Mouse (Mus musculus): ENCODE measurements around the gene Rsrc1. TPM values are rescaled to one million over a fixed set of nuclear protein-coding genes. Genes with fewer than 3 reads are reported as not detected.

Rsrc1 gene
- polyA plus RNA-seq, 1 experiment from 2014 or later: 34.7 TPM

- H3K27me3 ChIP-seq: no peaks in the 10 kb centered on the region
- WGBS: 28% methylated on average over 1 of the region's 2 CpGs
- ATAC-seq (ENCODE audit: low FRiP score): no peak
- no peak overlapping the region for H3K4me2 ChIP-seq
- H3K4me3 ChIP-seq: no peak overlapping the region
- no peaks in the 10 kb centered on the region for H3K9me3 ChIP-seq
- H3K36me3 ChIP-seq: no peaks in the 10 kb centered on the region
- peaks cover 11% of the 10 kb centered on the region for H3K4me1 ChIP-seq (replicated peaks)
- H3K27ac ChIP-seq: no peak overlapping the region
- H3K9ac ChIP-seq: no peak overlapping the region
Measured at GRCm38 (mm10) chr3:67308725-67309124, 327.5 kb downstream of the Rsrc1 start.

- Histone ChIP-seq H3K4me1 (replicated peaks) (peaks cover 11% of the 10 kb centered on the region), H3K9me3 (no peaks in the 10 kb centered on the region), H3K36me3 (no peaks in the 10 kb centered on the region), H3K4me2 (no peak overlapping the region), H3K27me3 (no peaks in the 10 kb centered on the region), H3K9ac (no peak overlapping the region), H3K4me3 (no peak overlapping the region), H3K27ac (no peak overlapping the region)
- 29% methylated on average over 7 of the region's 7 CpGs for WGBS
- peak; percentile 78 for ATAC-seq (ENCODE audit: low FRiP score)
Measured at GRCm38 (mm10) chr3:67309644-67310311, 328.6 kb downstream of the Rsrc1 start.

GRCm38 (mm10) chr3:67311436-67311835 is 330.2 kb downstream of the Rsrc1 start:
- H3K27ac ChIP-seq: no peak overlapping the region
- no peaks in the 10 kb centered on the region for H3K36me3 ChIP-seq
- 43% methylated on average over 2 of the region's 2 CpGs for WGBS
- no peak overlapping the region for H3K4me3 ChIP-seq
- H3K4me1 ChIP-seq (replicated peaks): peaks cover 11% of the 10 kb centered on the region
- no peaks in the 10 kb centered on the region for H3K9me3 ChIP-seq
- no peaks in the 10 kb centered on the region for H3K27me3 ChIP-seq
- H3K4me2 ChIP-seq: no peak overlapping the region
- no peak overlapping the region for H3K9ac ChIP-seq
- ATAC-seq (ENCODE audit: low FRiP score): no peak

- Histone ChIP-seq H3K9me3 (no peaks in the 10 kb centered on the region), H3K4me3 (no peak overlapping the region), H3K36me3 (no peaks in the 10 kb centered on the region), H3K9ac (no peak overlapping the region), H3K27ac (no peak overlapping the region), H3K27me3 (no peaks in the 10 kb centered on the region), H3K4me2 (no peak overlapping the region), H3K4me1 (replicated peaks) (no peaks in the 10 kb centered on the region)
- no peak for ATAC-seq (ENCODE audit: low FRiP score)
- 79% methylated on average over 4 of the region's 4 CpGs for WGBS
Measured at GRCm38 (mm10) chr3:67322422-67322821, 341.2 kb downstream of the Rsrc1 start.

GRCm38 (mm10) chr3:67339558-67339957 is 358.4 kb downstream of the Rsrc1 start:
- 69% methylated on average over 3 of the region's 3 CpGs for WGBS
- no peak for ATAC-seq (ENCODE audit: low FRiP score)
- H3K4me3 ChIP-seq: no peak overlapping the region
- no peak overlapping the region for H3K27ac ChIP-seq
- H3K4me1 ChIP-seq (replicated peaks): peaks cover 10% of the 10 kb centered on the region
- H3K9ac ChIP-seq: no peak overlapping the region
- H3K9me3 ChIP-seq: no peaks in the 10 kb centered on the region
- no peaks in the 10 kb centered on the region for H3K27me3 ChIP-seq
- no peaks in the 10 kb centered on the region for H3K36me3 ChIP-seq
- no peak overlapping the region for H3K4me2 ChIP-seq

- Histone ChIP-seq H3K4me1 (replicated peaks) (peaks cover 10% of the 10 kb centered on the region), H3K27me3 (no peaks in the 10 kb centered on the region), H3K9ac (no peak overlapping the region), H3K4me2 (no peak overlapping the region), H3K4me3 (no peak overlapping the region), H3K36me3 (no peaks in the 10 kb centered on the region), H3K27ac (no peak overlapping the region), H3K9me3 (no peaks in the 10 kb centered on the region)
- WGBS: 44% methylated on average over 7 of the region's 7 CpGs
- ATAC-seq (ENCODE audit: low FRiP score): peak; percentile 72; the same call in 1 of the 2 replicates
Measured at GRCm38 (mm10) chr3:67340921-67341320, 359.7 kb downstream of the Rsrc1 start.

- WGBS: 64% methylated on average over 5 of the region's 5 CpGs
- H3K9ac ChIP-seq: no peak overlapping the region
- H3K9me3 ChIP-seq: no peaks in the 10 kb centered on the region
- H3K36me3 ChIP-seq: no peaks in the 10 kb centered on the region
- H3K4me1 ChIP-seq (replicated peaks): peaks cover 10% of the 10 kb centered on the region
- H3K4me3 ChIP-seq: no peak overlapping the region
- H3K4me2 ChIP-seq: no peak overlapping the region
- H3K27me3 ChIP-seq: no peaks in the 10 kb centered on the region
- no peak for ATAC-seq (ENCODE audit: low FRiP score)
- no peak overlapping the region for H3K27ac ChIP-seq
Measured at GRCm38 (mm10) chr3:67343004-67343662, 361.9 kb downstream of the Rsrc1 start.

GRCm38 (mm10) chr3:67344599-67344998 is 363.4 kb downstream of the Rsrc1 start:
- Histone ChIP-seq H3K36me3 (no peaks in the 10 kb centered on the region), H3K4me1 (replicated peaks) (peaks cover 8% of the 10 kb centered on the region), H3K27me3 (no peaks in the 10 kb centered on the region), H3K9ac (no peak overlapping the region), H3K27ac (no peak overlapping the region), H3K4me2 (no peak overlapping the region), H3K9me3 (no peaks in the 10 kb centered on the region), H3K4me3 (no peak overlapping the region)
- 6% methylated on average over 2 of the region's 2 CpGs for WGBS
- ATAC-seq (ENCODE audit: low FRiP score): 0 out of 2 replicates have a peak, but pooled peaks have one; percentile 34

GRCm38 (mm10) chr3:67346674-67347073 is 365.5 kb downstream of the Rsrc1 start:
- no peak overlapping the region for H3K27ac ChIP-seq
- no peak overlapping the region for H3K4me3 ChIP-seq
- no peaks in the 10 kb centered on the region for H3K9me3 ChIP-seq
- no peaks in the 10 kb centered on the region for H3K27me3 ChIP-seq
- H3K9ac ChIP-seq: no peak overlapping the region
- no peak for ATAC-seq (ENCODE audit: low FRiP score)
- H3K4me1 ChIP-seq (replicated peaks): no peaks in the 10 kb centered on the region
- no peaks in the 10 kb centered on the region for H3K36me3 ChIP-seq
- 65% methylated on average over 2 of the region's 2 CpGs for WGBS
- H3K4me2 ChIP-seq: no peak overlapping the region

- Histone ChIP-seq H3K9me3 (no peaks in the 10 kb centered on the region), H3K36me3 (no peaks in the 10 kb centered on the region), H3K4me3 (no peak overlapping the region), H3K27me3 (no peaks in the 10 kb centered on the region), H3K4me1 (replicated peaks) (no peaks in the 10 kb centered on the region), H3K9ac (no peak overlapping the region), H3K4me2 (no peak overlapping the region), H3K27ac (no peak overlapping the region)
- 68% methylated on average over 12 of the region's 12 CpGs for WGBS
- peak; percentile 29; the same call in 1 of the 2 replicates for ATAC-seq (ENCODE audit: low FRiP score)
Measured at GRCm38 (mm10) chr3:67351406-67352127, 370.4 kb downstream of the Rsrc1 start.

- no peak overlapping the region for H3K4me3 ChIP-seq
- H3K4me1 ChIP-seq (replicated peaks): no peaks in the 10 kb centered on the region
- 36% methylated on average over 4 of the region's 5 CpGs for WGBS
- H3K4me2 ChIP-seq: no peak overlapping the region
- no peak overlapping the region for H3K27ac ChIP-seq
- H3K9me3 ChIP-seq: no peaks in the 10 kb centered on the region
- H3K27me3 ChIP-seq: 0 out of 2 replicates have a peak, but pooled peaks cover 5% of the 10 kb centered on the region
- peak; percentile 81 for ATAC-seq (ENCODE audit: low FRiP score)
- H3K36me3 ChIP-seq: no peaks in the 10 kb centered on the region
- no peak overlapping the region for H3K9ac ChIP-seq
Measured at GRCm38 (mm10) chr3:67352128-67352762, 371.1 kb downstream of the Rsrc1 start.

GRCm38 (mm10) chr3:67352763-67353149 is 371.6 kb downstream of the Rsrc1 start:
- 0 out of 2 replicates have a peak, but pooled peaks cover 8% of the 10 kb centered on the region for H3K27me3 ChIP-seq
- WGBS: 88% methylated on average over 3 of the region's 3 CpGs
- peak; percentile 42; the same call in 1 of the 2 replicates for ATAC-seq (ENCODE audit: low FRiP score)
- H3K9me3 ChIP-seq: no peaks in the 10 kb centered on the region
- H3K4me1 ChIP-seq (replicated peaks): no peaks in the 10 kb centered on the region
- no peak overlapping the region for H3K27ac ChIP-seq
- no peak overlapping the region for H3K4me2 ChIP-seq
- H3K36me3 ChIP-seq: no peaks in the 10 kb centered on the region
- no peak overlapping the region for H3K4me3 ChIP-seq
- H3K9ac ChIP-seq: no peak overlapping the region
